9 mouse cellular contexts compared by ENCODE assay signal in genomic region chr4:53738956-53739616, GRCm38 (mm10). TPM values are rescaled to one million over a fixed set of nuclear protein-coding genes. Genes with fewer than 3 reads are reported as not detected.
DNase-seq lines count a peak whose midpoint lies in the region; ATAC-seq and TF ChIP-seq lines count a peak whose summit lies in the region.
"Had no signal": no experiment of that assay in that cellular context is flagged by ENCODE, and none has a peak within 500 bp of the region (broad histone marks: within the 10 kb centered on the region; RNA-seq: fewer than 3 reads in every experiment).

No protein-coding gene starts in this region.

- H3K27ac ChIP-seq in kidney, adult 2 months (ENCODE audit: insufficient read depth, low read depth, low read length), result no peak overlapping the region
- no peak overlapping the region for H3K27ac ChIP-seq in CH12.LX (ENCODE audit: insufficient read depth, low read depth)
- no peak overlapping the region for H3K27ac ChIP-seq in midbrain, embryonic 11.5 days (ENCODE audit: low read depth, low read length)
- H3K27ac ChIP-seq: embryonic facial prominence, embryonic 13.5 days had no signal

- no peak for TF ChIP-seq CTCF in kidney, adult 2 months (conservative IDR thresholded peaks at IDR 0.05; ENCODE audit: insufficient read depth, insufficient read length, low read depth, low read length)
- peak; percentile 37 to 90; a peak in 3 of 4 replicates for TF ChIP-seq CTCF in CH12.LX (conservative IDR thresholded peaks at IDR 0.05 in 1 of 2, IDR thresholded peaks at IDR 0.05 in 1 of 2; ENCODE audit: low read depth in 2 of 2, low read length in 2 of 2)

- no peak overlapping the region for H3K4me2 ChIP-seq in CH12.LX (ENCODE audit: insufficient read depth, low read depth, poor library complexity, severe bottlenecking)
- H3K4me2 ChIP-seq in midbrain, embryonic 11.5 days, result no peak overlapping the region
- H3K4me2 ChIP-seq: embryonic facial prominence, embryonic 13.5 days had no signal

- WGBS in kidney, adult 2 months, result 35% methylated on average over 6 of the region's 6 CpGs
- WGBS in midbrain, embryonic 11.5 days, result 38% methylated on average over 6 of the region's 6 CpGs

- TF ChIP-seq RAD21 in CH12.LX (IDR thresholded peaks at IDR 0.05; ENCODE audit: low read depth, low read length), result peak; percentile 95

- H3K4me3 ChIP-seq in kidney, adult 2 months (ENCODE audit: insufficient read depth, low read depth, low read length), result no peak overlapping the region
- H3K4me3 ChIP-seq in CH12.LX (replicated peaks in 1 of 3; ENCODE audit: low read depth in 2 of 3, low read length in 2 of 3, poor library complexity in 1 of 3), result no peak overlapping the region
- H3K4me3 ChIP-seq in midbrain, embryonic 11.5 days (ENCODE audit: low read depth, low read length), result no peak overlapping the region
- H3K4me3 ChIP-seq: embryonic facial prominence, embryonic 13.5 days had no signal

- in situ Hi-C loops in CH12.LX (cut with MboI; ENCODE audit: low pct_ligation_motif_present, low pct_unique_long_range_greater_than_20kb, low sequenced_read_pairs), result no loop called here

- no peak for TF ChIP-seq POLR2A in kidney, adult 2 months (IDR thresholded peaks at IDR 0.05; ENCODE audit: low read depth, low read length)
- no peak for TF ChIP-seq POLR2A in CH12.LX (IDR thresholded peaks at IDR 0.05; ENCODE audit: low read depth, low read length)

- TF ChIP-seq EP300 in CH12.LX (IDR thresholded peaks at IDR 0.05; ENCODE audit: low read length), result no peak

- dilution Hi-C loops in CH12.LX (cut with MboI; ENCODE audit: extremely low pct_ligation_motif_present, extremely low pct_unique_long_range_greater_than_20kb, low sequenced_read_pairs), result no loop called here

- no peaks in the 10 kb centered on the region for H3K79me2 ChIP-seq in CH12.LX (replicated peaks; ENCODE audit: control insufficient read depth, extremely low read depth, insufficient read depth, poor library complexity, severe bottlenecking)

- H3K36me3 ChIP-seq in kidney, adult 2 months (ENCODE audit: control insufficient read depth, insufficient read depth, low read length), result peaks cover 1% of the 10 kb centered on the region; the same call in 1 of the 2 replicates
- peaks cover 23 to 69% of the 10 kb centered on the region in 2 experiments for H3K36me3 ChIP-seq in CH12.LX (replicated peaks in 1 of 2; ENCODE audit: control insufficient read depth in 1 of 2, insufficient read depth in 1 of 2, low read length in 1 of 2)
- H3K36me3 ChIP-seq in midbrain, embryonic 11.5 days (ENCODE audit: control insufficient read depth, insufficient read depth, low read length), result no peaks in the 10 kb centered on the region; the same call in 1 of the 2 replicates

- H3K4me1 ChIP-seq in kidney, adult 2 months (ENCODE audit: control insufficient read depth, insufficient read depth, low read length), result no peaks in the 10 kb centered on the region
- H3K4me1 ChIP-seq in CH12.LX (ENCODE audit: control insufficient read depth in 1 of 2, insufficient read depth in 2 of 2), result peaks cover 0 to 9% of the 10 kb centered on the region in 2 experiments; a peak in 1 of 4 replicates
- no peaks in the 10 kb centered on the region for H3K4me1 ChIP-seq in midbrain, embryonic 11.5 days (ENCODE audit: control insufficient read depth, insufficient read depth, low read length)
- H3K4me1 ChIP-seq: embryonic facial prominence, embryonic 13.5 days had no signal

- H3K9ac ChIP-seq in CH12.LX (ENCODE audit: insufficient read depth, low read depth), result no peak overlapping the region
- no peak overlapping the region for H3K9ac ChIP-seq in midbrain, embryonic 11.5 days (ENCODE audit: low read length)
- H3K9ac ChIP-seq: embryonic facial prominence, embryonic 13.5 days had no signal

- ATAC-seq in midbrain, embryonic 11.5 days (ENCODE audit: low FRiP score), result peak; percentile 44; the same call in 1 of the 2 replicates
- ATAC-seq in erythroblast, adult 5-6 weeks (replicated peaks; ENCODE audit: low FRiP score, poor library complexity, severe bottlenecking), result no peak

- peak; percentile 60 for DNase-seq in kidney, adult 2 months
- DNase-seq in kidney, adult 11 months, result no peak
- DNase-seq in CH12.LX (ENCODE audit: extremely low read depth), result peak; percentile 66
- peak; percentile 73 for DNase-seq in brain, adult 2 months (ENCODE audit: low read depth, low spot score)
- peak; percentile 31 for DNase-seq in forelimb bud, embryonic 11.5 days (ENCODE audit: low read depth, low spot score)
- peak; percentile 76 for DNase-seq in layer of hippocampus, adult 11-12 months (ENCODE audit: low spot score)
- peak; percentile 97 for DNase-seq in midbrain, embryonic 11.5 days (ENCODE audit: low spot score, missing footprints)

- H3K9me3 ChIP-seq in CH12.LX (replicated peaks; ENCODE audit: low read length), result no peaks in the 10 kb centered on the region
- H3K9me3 ChIP-seq in midbrain, embryonic 11.5 days (ENCODE audit: control insufficient read depth, low read length), result no peaks in the 10 kb centered on the region
- H3K9me3 ChIP-seq: embryonic facial prominence, embryonic 13.5 days had no signal

- H3K27me3 ChIP-seq in kidney, adult 2 months (replicated peaks; ENCODE audit: control insufficient read depth, insufficient read depth, low read length), result no peaks in the 10 kb centered on the region
- no peaks in the 10 kb centered on the region for H3K27me3 ChIP-seq in CH12.LX (replicated peaks)
- no peaks in the 10 kb centered on the region for H3K27me3 ChIP-seq in midbrain, embryonic 11.5 days (ENCODE audit: control insufficient read depth, insufficient read depth, low read length)
- H3K27me3 ChIP-seq: embryonic facial prominence, embryonic 13.5 days had no signal

TF ChIP-seq in CH12.LX, 34 proteins besides CTCF, POLR2A, EP300 and RAD21:
- no peak for TF ChIP-seq CHD1 (IDR thresholded peaks at IDR 0.05; ENCODE audit: low read depth, low read length)
- TF ChIP-seq SMC3 (IDR thresholded peaks at IDR 0.05; ENCODE audit: low read depth, low read length), result peak; percentile 88

RNA-seq across cellular contexts. Expression of gene Fktn, which starts 25.3 kb away (rescaled TPM):
- polyA plus RNA-seq in kidney, adult 2 months (2012; rRNA removed), result 6.5 and 7.0 TPM in 2 replicates
- total RNA-seq in CH12.LX (2012; rRNA removed) (4.8 and 5.8 TPM in 2 replicates), CH12.LX (2014; rRNA removed) (5.5 and 5.8 TPM in 2 replicates)
- polyA plus RNA-seq in CH12.LX (2012; ENCODE audit: insufficient read length, low read depth), result 6.5 and 7.5 TPM in 2 replicates
- polyA plus RNA-seq in midbrain, embryonic 11.5 days (2014; fragmentation: Nextera tagmentation; extraction: Ambion mirVana), result 21.1 and 23.6 TPM in 2 replicates
- 0.21 and 2.9 TPM in 2 replicates for total RNA-seq in erythroblast, adult 5-6 weeks (2015; ENCODE audit: low replicate concordance)
- total RNA-seq in erythroblast, adult 5-6 weeks (2017; ENCODE audit: low replicate concordance), result 0.85 and 1.8 TPM in 2 replicates

RNA-seq across cellular contexts. Expression of gene Tal2, which starts 40.4 kb away (rescaled TPM):
- 0.31 and 0.47 TPM in 2 replicates for polyA plus RNA-seq in kidney, adult 2 months (2012; rRNA removed)
- 0.04 TPM in 1 of 2 replicates, not detected in the other for total RNA-seq in CH12.LX (2012; rRNA removed)
- 0.09 TPM in 1 of 2 replicates, not detected in the other for total RNA-seq in CH12.LX (2014; rRNA removed)
- polyA plus RNA-seq in CH12.LX (2012; ENCODE audit: insufficient read length, low read depth), result not detected in 2 replicates
- polyA plus RNA-seq in midbrain, embryonic 11.5 days (2014; fragmentation: Nextera tagmentation; extraction: Ambion mirVana), result 44.9 and 45.9 TPM in 2 replicates
- 0.42 TPM in 1 of 2 replicates, not detected in the other for total RNA-seq in erythroblast, adult 5-6 weeks (2015; ENCODE audit: low replicate concordance)
- total RNA-seq in erythroblast, adult 5-6 weeks (2017; ENCODE audit: low replicate concordance), result not detected in 2 replicates

Comparison
In these comparisons a context has a peak if more than half of its experiments do, and no peak if none do; other contexts are left out.
1. RNA of gene Tal2, which starts 40.4 kb away (polyA plus RNA-seq): 44.9 to 45.9 TPM in midbrain, embryonic 11.5 days; 0.31 to 0.47 TPM in kidney, adult 2 months and not detected in CH12.LX; every median in the first group is over 10 times any median in the second.